Mouse (Mus musculus): ENCODE measurements at regions not wholly inside any gene's neighbourhood (a gene's known extent, or its start where the extent isn't known, plus 50 kb on each side); places are given as distances from the start of the nearest gene placed in this dataset.

DNA sequence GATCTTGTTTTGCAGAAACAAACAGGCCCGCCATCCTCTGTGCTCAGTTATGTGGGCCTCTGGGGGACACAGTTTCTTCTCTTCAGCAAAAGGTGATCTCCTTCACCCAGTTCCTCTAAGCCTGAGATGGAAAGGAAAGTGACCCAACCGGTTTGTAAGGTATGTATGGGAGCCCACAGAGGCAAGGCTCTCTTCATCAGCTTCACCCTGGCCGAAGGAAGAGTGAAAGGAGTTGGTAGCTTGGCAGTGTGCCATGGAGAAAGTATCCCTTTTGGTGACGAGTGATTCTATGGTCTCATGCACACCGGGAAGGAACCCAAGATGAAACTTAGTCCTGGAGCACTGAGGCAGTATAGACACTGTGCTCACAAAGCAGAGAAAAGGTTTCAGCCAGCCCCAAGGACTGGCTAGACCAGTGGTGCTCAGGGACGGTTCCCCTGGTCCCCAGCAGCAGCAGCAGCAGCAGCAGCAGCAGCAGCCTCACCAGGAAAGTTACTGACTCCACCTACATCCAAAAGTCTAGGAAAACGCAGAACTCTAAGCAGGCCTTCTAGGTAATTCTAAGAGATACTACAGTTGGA, 256.1 kb downstream of the Epha4 start:
- no peak for DNase-seq (ENCODE audit: low spot score in 2 of 2)

DNA sequence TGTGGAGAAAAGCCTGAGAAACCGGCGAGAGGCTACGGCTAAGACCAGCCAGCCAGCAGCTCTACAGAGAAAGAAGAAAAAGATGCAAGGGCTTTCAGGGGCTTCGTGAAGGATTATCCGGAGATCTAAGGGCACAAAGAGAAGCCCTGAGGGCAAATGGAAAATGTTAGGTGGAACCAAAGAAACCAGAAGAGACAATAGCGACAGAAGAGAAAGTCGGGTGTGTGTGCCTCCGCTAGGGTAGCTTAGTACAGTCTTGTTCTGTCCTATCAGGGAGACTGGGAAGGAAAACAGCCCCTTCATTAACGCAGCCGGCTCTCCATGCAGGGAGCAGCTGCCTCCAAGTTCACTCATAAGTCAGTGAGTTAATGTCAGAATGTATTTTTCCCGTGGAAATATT, 255.1 kb downstream of the Epha4 start:
- no peak for DNase-seq (ENCODE audit: low spot score in 2 of 2)

DNA sequence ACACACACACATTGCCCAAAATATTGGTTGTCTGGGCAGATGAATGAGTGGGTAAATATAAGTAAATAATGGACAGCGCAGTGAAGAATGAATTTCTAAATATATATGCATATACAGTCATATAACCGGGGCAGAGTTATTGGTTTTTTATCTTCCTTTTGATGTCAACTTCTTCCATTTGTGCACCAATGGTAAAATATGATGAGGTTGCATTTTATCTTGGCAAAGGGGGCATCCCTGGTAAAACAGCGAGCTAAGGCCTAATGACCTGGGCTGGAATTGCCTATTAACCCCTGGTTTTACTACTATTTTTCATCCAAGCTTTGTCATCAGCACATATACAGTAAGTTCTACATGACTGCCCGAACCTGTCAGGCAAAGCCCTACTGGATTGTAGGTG, 253.2 kb downstream of the Epha4 start:
- no peak for DNase-seq (ENCODE audit: low spot score in 2 of 2)

DNA sequence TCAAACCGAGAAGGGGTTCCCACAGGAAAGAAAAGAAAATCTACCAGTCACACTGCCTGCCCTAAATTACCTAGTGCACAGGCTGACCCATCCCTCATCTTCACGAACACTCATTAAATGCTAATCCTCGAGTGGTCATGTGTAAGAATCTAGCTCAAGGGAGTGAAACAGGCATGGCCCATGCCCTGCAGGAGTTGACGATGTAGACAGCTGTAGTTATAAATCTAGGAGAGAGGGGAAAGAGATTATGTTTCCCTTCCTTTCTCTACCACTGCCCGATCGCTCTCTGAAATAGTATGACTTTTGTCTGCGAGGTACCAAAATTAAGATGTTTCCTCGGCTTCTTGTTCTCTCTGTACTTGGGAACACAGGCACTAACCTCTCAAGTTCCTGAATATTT, 249.2 kb downstream of the Epha4 start:
- DNase-seq (ENCODE audit: low spot score in 2 of 2), result no peak

DNA sequence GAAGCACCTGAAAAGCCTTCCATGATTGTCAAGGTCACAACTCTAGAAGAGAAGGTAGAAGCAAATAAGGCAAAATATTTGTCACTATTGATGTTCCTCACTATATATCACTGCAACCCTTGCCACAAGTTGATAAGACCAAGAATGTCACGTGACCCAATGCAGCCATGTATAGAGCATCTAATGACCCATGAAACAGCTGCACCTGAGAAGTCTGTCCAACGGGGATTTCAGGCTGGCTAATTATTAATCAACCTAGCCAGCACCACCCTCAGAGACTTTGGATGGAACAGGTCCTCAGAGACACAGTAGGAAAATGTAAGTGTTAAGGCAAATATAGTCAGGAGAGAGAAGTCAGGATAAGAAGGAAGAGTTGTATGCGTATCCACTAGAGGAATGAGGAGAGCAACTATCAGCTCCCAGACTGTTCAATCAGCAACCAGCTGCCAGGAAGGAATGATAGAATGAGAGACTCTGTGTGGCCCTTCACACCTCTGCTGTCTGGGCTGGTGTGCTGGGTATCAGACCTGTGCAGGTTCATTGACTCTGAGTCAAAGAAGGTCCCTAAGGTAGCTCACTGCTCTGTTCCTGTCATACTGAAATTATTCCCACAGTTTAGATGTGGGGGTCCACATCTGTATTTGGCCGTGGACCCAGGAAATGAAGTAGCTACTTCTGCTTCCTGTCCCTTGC, 247.4 kb downstream of the Epha4 start:
- no peak for DNase-seq (ENCODE audit: low spot score in 2 of 2)

DNA sequence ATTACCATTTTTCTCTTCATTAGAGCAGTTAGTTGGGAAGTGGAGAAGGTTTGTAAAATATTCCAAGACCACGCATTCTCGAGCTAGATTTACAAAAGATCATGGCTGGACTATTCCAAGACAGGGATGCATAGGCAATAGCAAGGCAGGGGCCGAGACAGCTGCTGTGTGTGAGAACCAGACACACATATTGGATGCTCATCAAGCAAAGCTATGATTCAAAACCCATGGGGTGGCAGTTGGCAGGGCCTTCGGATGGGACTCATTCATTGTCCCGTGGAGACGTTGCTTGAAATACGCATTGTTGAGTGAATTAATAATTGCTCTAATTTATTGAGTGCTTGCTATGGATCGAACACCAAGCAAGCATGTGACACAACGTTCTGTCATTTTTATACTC, 239.6 kb downstream of the Epha4 start:
- no peak for DNase-seq (ENCODE audit: low spot score in 2 of 2)

DNA sequence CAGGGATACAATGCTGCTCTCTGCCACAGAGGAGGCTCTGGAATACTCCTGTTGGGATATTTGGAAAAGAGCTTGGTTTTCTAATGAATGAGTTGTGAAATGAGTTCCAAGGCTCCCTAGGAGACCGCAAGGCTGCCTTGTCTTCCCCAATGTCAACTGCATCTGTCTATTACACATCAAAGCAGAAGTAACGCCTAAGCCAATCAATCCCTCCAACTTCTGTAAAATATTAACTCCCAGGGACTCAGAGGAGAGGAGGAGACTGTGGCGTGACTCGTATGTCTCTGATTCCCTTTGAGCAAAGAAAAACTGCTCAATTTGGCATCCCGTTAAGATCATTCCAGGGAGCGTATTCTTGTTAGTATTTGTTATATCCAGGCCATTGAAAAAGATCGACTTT, 235.3 kb downstream of the Epha4 start:
- no peak for DNase-seq (ENCODE audit: low spot score in 2 of 2)

DNA sequence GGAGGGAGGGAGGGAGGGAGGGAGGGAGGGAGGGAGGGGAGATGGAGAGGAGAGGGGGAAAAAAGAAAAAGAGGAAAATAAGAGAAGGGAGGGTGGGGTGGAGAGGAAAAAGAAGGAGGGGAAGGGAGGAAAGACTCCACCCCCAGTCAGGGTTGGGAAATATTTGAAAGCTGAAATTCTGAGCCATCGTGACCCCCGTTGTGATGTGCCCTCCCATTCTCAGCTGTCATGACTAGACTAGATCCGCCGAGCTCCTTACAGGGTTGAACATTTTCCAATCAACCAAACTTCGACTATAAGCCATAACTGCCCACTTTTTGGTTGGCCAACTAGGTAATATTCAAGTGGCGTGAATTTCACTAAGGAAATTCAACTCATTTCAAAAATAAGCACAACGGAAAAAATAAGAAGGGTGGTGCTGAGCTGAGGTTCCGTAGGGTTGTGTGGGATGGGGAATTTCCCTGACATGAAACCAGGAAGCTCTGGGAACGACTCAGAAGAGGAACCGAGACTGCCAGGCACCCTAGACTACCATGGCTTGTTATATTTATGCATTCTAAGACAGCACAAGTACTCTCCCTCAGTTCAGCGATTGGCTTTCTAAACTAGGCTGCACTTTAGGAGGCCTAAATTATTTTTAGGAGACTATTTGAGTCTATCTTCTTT, 234.4 kb downstream of the Epha4 start:
- no peak for DNase-seq (ENCODE audit: low spot score in 2 of 2)

DNA sequence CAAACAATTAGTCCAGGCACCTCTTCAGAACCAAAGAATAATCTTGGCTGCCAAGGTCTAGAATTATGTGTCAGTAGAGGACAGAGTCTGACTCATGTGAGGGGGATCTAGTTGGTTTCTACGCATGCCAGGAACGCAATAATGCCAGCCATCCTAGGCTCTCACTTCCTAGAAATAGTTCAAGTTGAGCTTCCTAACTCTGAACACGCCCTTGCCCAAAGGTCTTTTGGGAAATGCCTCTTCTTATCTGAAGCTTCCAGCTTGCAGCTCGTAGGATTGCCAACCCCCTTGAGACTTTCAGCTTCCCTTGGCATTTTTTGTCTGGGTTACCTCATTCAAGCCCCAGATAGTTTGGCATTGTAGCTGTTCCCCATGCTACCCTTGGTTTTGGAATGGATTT, 233.1 kb downstream of the Epha4 start:
- DNase-seq (ENCODE audit: low spot score in 2 of 2), result no peak

DNA sequence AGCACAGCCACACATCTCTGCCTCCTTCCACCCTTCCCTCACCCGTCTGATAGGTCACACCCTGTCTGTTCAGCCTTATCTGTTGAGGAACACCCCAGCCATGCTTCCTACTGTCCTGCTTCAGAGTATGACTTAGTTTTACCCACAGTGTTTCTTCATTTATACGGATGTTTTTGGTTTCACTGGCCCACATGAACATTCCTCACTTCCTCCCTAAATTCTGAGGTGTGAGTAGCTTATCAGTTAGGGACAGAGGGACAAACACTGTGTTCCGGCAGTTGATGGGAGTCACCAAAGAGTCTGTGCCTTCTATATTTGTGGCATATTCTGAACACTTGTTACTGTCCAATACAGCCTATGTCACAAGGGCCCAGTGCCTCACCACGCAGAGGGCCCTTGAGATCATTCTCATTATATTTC, 216.2 kb downstream of the Epha4 start:
- no peak for DNase-seq (ENCODE audit: low spot score in 2 of 2)

DNA sequence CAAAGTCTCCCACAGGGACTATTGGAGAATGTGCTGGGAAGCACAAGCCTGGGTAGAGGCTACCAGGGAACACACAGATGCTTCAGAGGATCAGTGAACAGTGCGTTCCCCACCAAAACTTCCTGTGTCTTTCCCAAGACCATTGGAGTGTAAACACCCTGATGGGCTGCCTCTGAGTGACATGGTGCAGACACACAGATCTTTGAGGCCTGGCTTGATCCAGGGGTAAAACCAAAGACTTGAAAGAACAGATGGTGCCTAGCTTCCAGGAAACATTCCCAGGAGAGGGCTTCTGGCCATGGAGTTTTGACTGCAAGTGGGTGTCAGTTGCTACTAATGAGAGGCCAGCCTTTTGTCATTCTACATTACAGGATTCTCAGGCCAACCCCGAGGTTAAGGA, 214.1 kb downstream of the Epha4 start:
- no peak for DNase-seq (ENCODE audit: low spot score in 2 of 2)

DNA sequence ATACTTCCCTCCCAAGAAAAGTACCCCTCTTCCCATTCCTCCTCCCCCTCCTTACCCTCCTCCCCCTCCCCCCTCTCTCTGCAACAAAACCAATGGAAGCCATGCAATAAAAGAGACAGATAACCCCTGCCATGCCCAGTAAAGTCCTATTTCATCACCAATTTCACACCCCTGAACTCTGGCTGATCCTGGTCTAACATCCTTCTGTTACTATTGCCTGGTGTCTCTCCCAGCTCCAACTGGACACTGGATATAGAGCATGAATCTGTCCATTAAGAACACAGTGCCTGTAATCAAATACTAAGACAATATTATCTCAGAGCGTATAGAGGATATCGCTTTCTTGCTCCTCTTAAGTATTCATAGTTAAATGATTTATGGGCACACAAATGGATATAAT, 210.1 kb downstream of the Epha4 start:
- DNase-seq (ENCODE audit: low spot score in 2 of 2), result no peak

DNA sequence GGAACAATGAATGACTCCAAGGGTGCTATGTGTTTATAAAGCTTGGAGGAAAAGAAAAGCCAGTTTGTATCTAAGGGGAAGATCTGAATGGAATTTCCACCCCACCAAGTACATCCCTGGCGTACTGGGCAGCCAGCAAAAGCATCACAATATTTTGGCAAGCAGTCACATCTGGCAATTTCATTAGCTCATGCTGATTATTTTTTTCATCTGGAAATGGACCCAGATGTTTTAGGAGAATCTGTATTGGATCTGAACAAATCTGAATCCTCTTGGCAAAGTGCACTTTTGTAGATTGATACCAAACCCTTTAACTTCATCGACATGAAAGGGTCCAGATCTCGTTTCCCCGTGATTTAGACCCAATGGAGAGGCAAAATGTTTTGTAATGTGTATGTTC, 207.1 kb downstream of the Epha4 start:
- no peak for DNase-seq (ENCODE audit: low spot score in 2 of 2)

DNA sequence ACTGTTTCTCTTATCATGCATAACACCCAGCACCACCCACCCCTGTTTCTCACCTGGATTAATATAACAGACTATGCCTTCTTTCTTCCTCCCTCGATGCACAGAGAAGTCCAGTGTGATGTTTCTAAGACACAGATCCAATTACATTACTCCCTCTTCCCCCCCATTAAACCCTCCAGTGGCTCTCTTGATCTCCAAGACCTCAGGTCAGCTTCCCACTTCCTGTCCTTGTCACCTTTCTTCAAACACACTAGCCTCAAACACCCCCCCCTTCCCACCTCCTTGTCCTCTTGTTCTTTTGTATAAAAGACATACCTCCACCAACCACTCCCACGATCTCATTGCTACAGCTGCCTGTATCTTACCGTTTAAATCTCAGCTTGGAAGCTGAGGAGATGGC, 201.8 kb downstream of the Epha4 start:
- no peak for DNase-seq (ENCODE audit: low spot score in 2 of 2)

DNA sequence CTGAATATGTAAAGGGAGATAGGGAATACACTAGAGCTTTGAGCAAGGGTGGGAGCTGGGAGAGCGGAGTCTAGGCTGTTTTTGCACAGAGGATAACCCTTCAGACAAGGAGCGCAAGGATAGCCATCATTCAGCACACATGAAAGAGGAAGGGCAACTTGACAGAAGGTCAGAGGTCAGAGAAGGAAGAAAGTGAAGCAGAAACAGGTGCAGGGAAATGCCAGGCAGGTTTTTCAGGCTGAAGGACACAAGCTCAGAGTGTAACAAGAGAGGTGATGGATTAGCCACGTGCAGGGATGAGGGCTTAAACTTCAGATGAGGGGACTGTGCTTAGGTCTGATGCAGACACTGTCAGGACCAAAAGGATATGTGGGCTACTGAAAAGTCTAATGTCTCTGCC, 199.5 kb downstream of the Epha4 start:
- DNase-seq (ENCODE audit: low spot score in 2 of 2), result no peak

DNA sequence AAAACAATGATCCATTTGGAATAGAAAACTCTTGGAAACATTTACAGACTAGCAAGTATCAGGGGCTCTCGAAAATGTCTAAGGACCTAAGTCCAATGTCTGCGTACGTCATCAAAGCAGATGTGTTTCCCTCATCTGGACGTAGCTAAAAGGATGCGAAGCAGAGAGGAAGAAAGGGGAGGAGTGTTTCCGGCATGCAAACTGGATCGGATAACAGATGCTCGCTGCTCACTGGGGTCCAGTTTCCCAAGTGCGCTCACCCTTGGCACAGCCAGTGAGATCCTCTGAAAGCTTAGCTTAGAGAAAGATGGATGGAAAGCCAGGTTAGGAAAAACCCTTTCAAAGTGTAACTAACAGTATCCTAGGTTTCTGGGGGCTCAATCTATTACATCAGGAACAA, 198.7 kb downstream of the Epha4 start:
- DNase-seq (ENCODE audit: low spot score in 2 of 2), result no peak

Measured in cerebellum, postnatal 4 days (tissue).